Mouse (Mus musculus): ENCODE measurements around the gene Ptgr1. TPM values are rescaled to one million over a fixed set of nuclear protein-coding genes. Genes with fewer than 3 reads are reported as not detected.

The Ptgr1 gene
- total RNA-seq, 1 experiment, result 14.4 TPM

- TF ChIP-seq HCFC1 (IDR thresholded peaks at IDR 0.05; ENCODE audit: borderline replicate concordance, insufficient read depth, low read length), result no peak
- TF ChIP-seq CHD2 (IDR thresholded peaks at IDR 0.05; ENCODE audit: low read depth, low read length), result no peak
- no peak for TF ChIP-seq MAFK (IDR thresholded peaks at IDR 0.05; ENCODE audit: insufficient read depth, low read depth, low read length)
- no peak for TF ChIP-seq ZC3H11A (IDR thresholded peaks at IDR 0.05; ENCODE audit: borderline replicate concordance, low read depth, low read length)
- TF ChIP-seq ZNF384 (IDR thresholded peaks at IDR 0.05; ENCODE audit: low read depth, low read length), result no peak
- Histone ChIP-seq H3K9me3 (ENCODE audit: control insufficient read depth, insufficient read depth, low read depth, low read length) (no peaks in the 10 kb centered on the region), H3K27ac (ENCODE audit: insufficient read depth, low read depth, low read length, poor library complexity, severe bottlenecking) (no peak overlapping the region), H3K36me3 (ENCODE audit: control insufficient read depth, insufficient read depth, low read length, poor library complexity, severe bottlenecking) (no peaks in the 10 kb centered on the region), H3K4me1 (ENCODE audit: control insufficient read depth in 2 of 2, insufficient read depth in 2 of 2, low read length in 2 of 2, poor library complexity in 1 of 2) (peaks cover 2 to 3% of the 10 kb centered on the region in 2 experiments; a peak in 1 of 4 replicates), H3K9ac (ENCODE audit: insufficient read depth, low read depth, low read length, poor library complexity, severe bottlenecking) (no peak overlapping the region), H3K4me3 (ENCODE audit: insufficient read depth in 1 of 2, low read depth in 1 of 2, low read length in 2 of 2, poor library complexity in 1 of 2, severe bottlenecking in 1 of 2) (no peak overlapping the region)
- DNase-seq (ENCODE audit: low read depth, low spot score), result no peak
- in situ Hi-C loops (cut with MboI; ENCODE audit: low sequenced_read_pairs in 2 of 2, unreplicated experiment in 2 of 2), result no loop called here
Measured at GRCm38 (mm10) chr4:59007974-59008373, 21.1 kb upstream of the Ptgr1 start.

DNA sequence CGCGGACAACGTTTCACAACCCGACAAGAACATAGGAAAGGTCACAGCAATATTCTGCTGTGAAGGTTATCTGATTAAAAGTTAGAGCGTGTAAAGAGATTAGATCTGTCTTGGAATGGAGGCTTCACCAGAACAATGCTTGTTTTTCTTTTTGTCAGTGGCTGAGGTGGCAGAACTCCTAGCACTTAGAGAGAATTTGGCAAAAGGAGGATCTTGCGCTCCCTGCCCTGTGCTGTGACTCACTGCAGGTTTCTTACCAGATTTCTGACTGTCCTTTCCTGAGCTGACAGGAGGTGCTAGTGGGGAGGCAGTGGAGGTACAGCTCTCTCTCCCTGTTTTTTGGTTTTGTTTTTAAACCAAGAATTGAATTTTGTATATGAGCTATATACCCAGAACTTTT is 20.1 kb upstream of the Ptgr1 start:
- Histone ChIP-seq H3K4me3 (ENCODE audit: insufficient read depth in 1 of 2, low read depth in 1 of 2, low read length in 2 of 2, poor library complexity in 1 of 2, severe bottlenecking in 1 of 2) (no peak overlapping the region), H3K36me3 (ENCODE audit: control insufficient read depth, insufficient read depth, low read length, poor library complexity, severe bottlenecking) (no peaks in the 10 kb centered on the region), H3K4me1 (ENCODE audit: control insufficient read depth in 2 of 2, insufficient read depth in 2 of 2, low read length in 2 of 2, poor library complexity in 1 of 2) (peaks cover 2 to 3% of the 10 kb centered on the region in 2 experiments; a peak in 1 of 4 replicates), H3K27ac (ENCODE audit: insufficient read depth, low read depth, low read length, poor library complexity, severe bottlenecking) (no peak overlapping the region), H3K9me3 (ENCODE audit: control insufficient read depth, insufficient read depth, low read depth, low read length) (no peaks in the 10 kb centered on the region), H3K9ac (ENCODE audit: insufficient read depth, low read depth, low read length, poor library complexity, severe bottlenecking) (no peak overlapping the region)
- TF ChIP-seq HCFC1 (IDR thresholded peaks at IDR 0.05; ENCODE audit: borderline replicate concordance, insufficient read depth, low read length) (no peak), MAFK (IDR thresholded peaks at IDR 0.05; ENCODE audit: insufficient read depth, low read depth, low read length) (no peak), ZNF384 (IDR thresholded peaks at IDR 0.05; ENCODE audit: low read depth, low read length) (no peak), CHD2 (IDR thresholded peaks at IDR 0.05; ENCODE audit: low read depth, low read length) (no peak), ZC3H11A (IDR thresholded peaks at IDR 0.05; ENCODE audit: borderline replicate concordance, low read depth, low read length) (no peak)
- in situ Hi-C loops (cut with MboI; ENCODE audit: low sequenced_read_pairs in 2 of 2, unreplicated experiment in 2 of 2), result no loop called here
- no peak for DNase-seq (ENCODE audit: low read depth, low spot score)

GRCm38 (mm10) chr4:59006211-59006610 is 19.3 kb upstream of the Ptgr1 start:
- H3K27ac ChIP-seq (ENCODE audit: insufficient read depth, low read depth, low read length, poor library complexity, severe bottlenecking), result no peak overlapping the region
- H3K9me3 ChIP-seq (ENCODE audit: control insufficient read depth, insufficient read depth, low read depth, low read length), result no peaks in the 10 kb centered on the region
- no peak for DNase-seq (ENCODE audit: low read depth, low spot score)
- H3K4me3 ChIP-seq (ENCODE audit: insufficient read depth in 1 of 2, low read depth in 1 of 2, low read length in 2 of 2, poor library complexity in 1 of 2, severe bottlenecking in 1 of 2), result no peak overlapping the region
- TF ChIP-seq HCFC1 (IDR thresholded peaks at IDR 0.05; ENCODE audit: borderline replicate concordance, insufficient read depth, low read length) (no peak), ZC3H11A (IDR thresholded peaks at IDR 0.05; ENCODE audit: borderline replicate concordance, low read depth, low read length) (no peak), CHD2 (IDR thresholded peaks at IDR 0.05; ENCODE audit: low read depth, low read length) (no peak)
- in situ Hi-C loops (cut with MboI; ENCODE audit: low sequenced_read_pairs in 2 of 2, unreplicated experiment in 2 of 2), result no loop called here
- no peaks in the 10 kb centered on the region for H3K36me3 ChIP-seq (ENCODE audit: control insufficient read depth, insufficient read depth, low read length, poor library complexity, severe bottlenecking)
- peaks cover 2 to 3% of the 10 kb centered on the region in 2 experiments; a peak in 1 of 4 replicates for H3K4me1 ChIP-seq (ENCODE audit: control insufficient read depth in 2 of 2, insufficient read depth in 2 of 2, low read length in 2 of 2, poor library complexity in 1 of 2)
- no peak overlapping the region for H3K9ac ChIP-seq (ENCODE audit: insufficient read depth, low read depth, low read length, poor library complexity, severe bottlenecking)

- Histone ChIP-seq H3K27ac (ENCODE audit: insufficient read depth, low read depth, low read length, poor library complexity, severe bottlenecking) (no peak overlapping the region), H3K9ac (ENCODE audit: insufficient read depth, low read depth, low read length, poor library complexity, severe bottlenecking) (peak overlapping the region; percentile 94), H3K9me3 (ENCODE audit: control insufficient read depth, insufficient read depth, low read depth, low read length) (no peaks in the 10 kb centered on the region), H3K4me1 (ENCODE audit: control insufficient read depth in 2 of 2, insufficient read depth in 2 of 2, low read length in 2 of 2, poor library complexity in 1 of 2) (peaks cover 2 to 3% of the 10 kb centered on the region in 2 experiments; a peak in 1 of 4 replicates), H3K36me3 (ENCODE audit: control insufficient read depth, insufficient read depth, low read length, poor library complexity, severe bottlenecking) (no peaks in the 10 kb centered on the region), H3K4me3 (ENCODE audit: insufficient read depth in 1 of 2, low read depth in 1 of 2, low read length in 2 of 2, poor library complexity in 1 of 2, severe bottlenecking in 1 of 2) (peak overlapping the region; percentile 91 to 95)
- TF ChIP-seq CHD2 (IDR thresholded peaks at IDR 0.05; ENCODE audit: low read depth, low read length), result no peak
- TF ChIP-seq ZNF384 (IDR thresholded peaks at IDR 0.05; ENCODE audit: low read depth, low read length), result no peak
- TF ChIP-seq HCFC1 (IDR thresholded peaks at IDR 0.05; ENCODE audit: borderline replicate concordance, insufficient read depth, low read length), result no peak
- TF ChIP-seq ZC3H11A (IDR thresholded peaks at IDR 0.05; ENCODE audit: borderline replicate concordance, low read depth, low read length), result no peak
- no peak for TF ChIP-seq MAFK (IDR thresholded peaks at IDR 0.05; ENCODE audit: insufficient read depth, low read depth, low read length)
- in situ Hi-C loops (cut with MboI; ENCODE audit: low sequenced_read_pairs in 2 of 2, unreplicated experiment in 2 of 2), result no loop called here
- DNase-seq (ENCODE audit: low read depth, low spot score), result no peak
Measured at GRCm38 (mm10) chr4:59003806-59004200, 16.9 kb upstream of the Ptgr1 start.
